Mouse (Mus musculus): Measurements from ENCODE around the gene Cdyl. TPM values are rescaled to one million over a fixed set of nuclear protein-coding genes. Genes with fewer than 3 reads are reported as not detected.
"Not testable (repeated sequence)": the region's sequence is repeated elsewhere in the genome, so short reads cannot be mapped to it uniquely, and the experiment has no call there.

The Cdyl gene
- total RNA-seq, 2 experiments from 2014 or later = 15.4 to 19.7 TPM

DNA sequence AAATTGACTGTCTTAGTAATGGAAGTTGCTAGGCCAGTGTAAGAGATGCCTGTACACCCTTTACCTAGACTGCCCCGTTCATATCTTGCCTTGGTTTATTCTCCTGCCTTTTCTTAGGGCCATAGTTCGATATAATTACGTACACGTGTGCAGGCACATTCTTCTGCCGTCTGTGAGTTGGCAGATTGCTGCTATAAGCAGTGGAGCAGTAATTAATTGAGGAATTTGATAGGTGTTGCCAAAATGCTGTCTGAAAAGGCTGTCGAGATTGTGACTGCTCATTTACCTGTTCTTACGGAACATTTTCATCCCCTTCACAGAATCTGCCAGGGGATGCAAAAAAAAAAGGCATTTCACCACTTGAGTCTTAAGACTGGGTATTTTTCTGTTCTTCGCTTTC is 163.2 kb downstream of the Cdyl start:
- no peak for ATAC-seq (ENCODE audit: poor library complexity, severe bottlenecking)

DNA sequence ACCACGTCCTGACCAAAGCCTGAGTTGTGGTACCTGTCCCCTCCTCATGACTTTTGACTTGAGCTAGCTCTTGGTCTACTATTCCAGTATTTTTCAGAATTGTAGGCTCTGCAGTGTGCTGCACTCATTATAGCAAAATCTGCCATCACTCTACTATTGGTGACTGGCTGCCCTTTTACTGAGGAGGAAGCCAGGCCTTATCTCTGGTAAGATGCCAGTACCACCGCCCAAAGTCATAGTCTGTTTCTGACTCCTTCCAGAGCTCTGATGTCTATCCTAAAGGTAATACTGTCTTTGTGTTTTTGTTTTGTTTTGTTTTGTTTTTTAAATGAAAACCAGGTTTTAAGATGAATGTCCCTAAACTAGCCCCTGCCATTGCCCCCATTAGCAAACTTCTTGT is 166.0 kb downstream of the Cdyl start:
- ATAC-seq (ENCODE audit: poor library complexity, severe bottlenecking) = no peak

- no peak for ATAC-seq (ENCODE audit: poor library complexity, severe bottlenecking)
Measured at GRCm38 (mm10) chr13:35832676-35833075, 173.0 kb downstream of the Cdyl start.

GRCm38 (mm10) chr13:35833941-35834340 is 174.3 kb downstream of the Cdyl start:
- no peak for ATAC-seq (ENCODE audit: poor library complexity, severe bottlenecking)

- ATAC-seq (ENCODE audit: poor library complexity, severe bottlenecking) = no peak
Measured at GRCm38 (mm10) chr13:35835669-35836068, 176.0 kb downstream of the Cdyl start.

GRCm38 (mm10) chr13:35836501-35836900 is 176.9 kb downstream of the Cdyl start:
- ATAC-seq (ENCODE audit: poor library complexity, severe bottlenecking) = not testable (repeated sequence)

DNA sequence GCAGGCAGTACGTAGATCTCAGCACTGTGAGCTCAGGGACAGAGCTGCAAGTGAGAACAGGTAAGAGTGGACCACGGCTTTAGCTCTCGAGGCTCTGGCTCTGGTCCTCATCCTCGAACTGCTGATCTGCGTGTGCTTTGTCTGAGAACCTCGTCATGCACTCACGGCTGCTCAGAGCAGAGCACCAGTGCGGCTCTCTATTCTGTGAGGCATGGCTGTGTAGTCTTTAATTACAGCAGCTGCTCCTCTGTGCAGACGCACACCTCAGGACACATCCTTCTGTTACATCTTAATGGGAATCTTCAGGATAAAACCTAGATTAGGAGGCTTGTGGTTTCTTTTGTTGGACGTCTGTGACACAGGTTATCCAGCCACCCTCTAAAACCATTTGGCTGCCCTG is 180.5 kb downstream of the Cdyl start:
- ATAC-seq (ENCODE audit: poor library complexity, severe bottlenecking) = no peak

GRCm38 (mm10) chr13:35843383-35843782 is 183.8 kb downstream of the Cdyl start:
- no peak for ATAC-seq (ENCODE audit: poor library complexity, severe bottlenecking)

GRCm38 (mm10) chr13:35845306-35845705 is 185.7 kb downstream of the Cdyl start:
- no peak for ATAC-seq (ENCODE audit: poor library complexity, severe bottlenecking)

DNA sequence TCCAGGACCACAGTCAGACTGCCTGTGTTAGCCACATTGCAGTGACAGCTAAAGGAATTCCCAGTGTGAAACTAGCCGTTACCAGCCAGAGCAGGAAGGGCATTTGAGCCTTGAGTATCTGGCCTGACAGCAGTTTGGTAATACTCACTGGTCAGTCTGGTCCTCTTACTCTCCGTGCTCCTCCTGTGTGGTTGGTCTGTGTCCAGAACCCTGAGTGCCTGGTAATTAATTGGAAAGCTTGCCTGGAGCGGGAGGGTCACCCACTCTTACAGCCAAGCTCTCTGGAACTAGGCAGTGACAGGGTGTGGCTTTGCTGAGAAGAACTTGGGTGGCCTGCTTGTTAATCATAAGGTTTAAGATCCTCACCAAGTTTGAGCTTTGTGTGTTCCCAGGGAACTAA is 189.1 kb downstream of the Cdyl start:
- no peak for ATAC-seq (ENCODE audit: poor library complexity, severe bottlenecking)

DNA sequence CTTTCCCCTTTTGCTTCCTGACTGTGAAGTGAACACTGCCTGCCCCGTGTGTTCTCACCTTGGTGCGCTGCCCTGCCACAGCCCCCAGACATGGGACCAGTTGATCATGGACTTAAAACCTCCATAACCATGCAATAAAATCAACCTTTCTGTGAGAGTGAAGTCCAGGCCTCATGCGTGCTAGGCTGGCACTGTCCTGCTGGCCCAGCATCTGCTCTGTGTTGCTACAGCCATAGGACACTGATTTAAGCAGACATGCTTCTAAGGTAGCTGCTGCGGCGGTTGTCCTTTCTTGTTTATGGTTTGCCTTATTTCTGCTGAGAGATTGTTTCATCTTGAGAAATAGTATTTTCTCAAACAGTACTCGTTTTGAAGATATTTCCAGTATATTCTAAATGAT is 191.9 kb downstream of the Cdyl start:
- no peak for ATAC-seq (ENCODE audit: poor library complexity, severe bottlenecking)

GRCm38 (mm10) chr13:35852851-35853575 is 193.4 kb downstream of the Cdyl start:
- no peak for ATAC-seq (ENCODE audit: poor library complexity, severe bottlenecking)

- ATAC-seq (ENCODE audit: poor library complexity, severe bottlenecking) = no peak
Measured at GRCm38 (mm10) chr13:35857486-35857885, 197.9 kb downstream of the Cdyl start.

GRCm38 (mm10) chr13:35860916-35861315 is 201.3 kb downstream of the Cdyl start:
- ATAC-seq (ENCODE audit: poor library complexity, severe bottlenecking) = no peak

GRCm38 (mm10) chr13:35870659-35871058 is 211.0 kb downstream of the Cdyl start:
- ATAC-seq (ENCODE audit: poor library complexity, severe bottlenecking) = 0 out of 2 replicates have a peak, but pooled peaks have one; percentile 21

DNA sequence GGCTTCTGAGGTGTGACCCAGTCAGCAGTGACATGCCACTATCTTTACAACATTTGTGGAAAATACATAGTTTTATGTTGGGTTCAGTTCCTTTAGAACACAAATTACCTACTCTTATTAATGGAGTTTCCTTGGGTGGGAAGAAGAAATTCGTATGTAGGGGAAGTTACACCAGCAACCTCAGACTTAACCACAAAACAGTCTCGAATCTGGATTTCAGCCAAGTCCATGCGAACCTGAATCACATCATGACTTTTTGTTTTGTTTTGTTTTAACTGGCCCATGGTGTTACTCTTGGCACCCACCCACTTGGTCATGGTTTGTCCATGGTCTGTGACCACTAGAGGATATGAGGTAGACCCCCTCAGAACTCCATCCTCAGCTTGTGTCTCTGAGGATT is 211.5 kb downstream of the Cdyl start:
- peak; percentile 67 for ATAC-seq (ENCODE audit: poor library complexity, severe bottlenecking)

- ATAC-seq (ENCODE audit: poor library complexity, severe bottlenecking) = no peak
Measured at GRCm38 (mm10) chr13:35875396-35875795, 215.8 kb downstream of the Cdyl start.

- ATAC-seq (ENCODE audit: poor library complexity, severe bottlenecking) = no peak
Measured at GRCm38 (mm10) chr13:35878282-35878681, 218.6 kb downstream of the Cdyl start.

GRCm38 (mm10) chr13:35879068-35879467 is 219.4 kb downstream of the Cdyl start:
- ATAC-seq (ENCODE audit: poor library complexity, severe bottlenecking) = no peak

GRCm38 (mm10) chr13:35879519-35879918 is 219.9 kb downstream of the Cdyl start:
- ATAC-seq (ENCODE audit: poor library complexity, severe bottlenecking) = no peak

DNA sequence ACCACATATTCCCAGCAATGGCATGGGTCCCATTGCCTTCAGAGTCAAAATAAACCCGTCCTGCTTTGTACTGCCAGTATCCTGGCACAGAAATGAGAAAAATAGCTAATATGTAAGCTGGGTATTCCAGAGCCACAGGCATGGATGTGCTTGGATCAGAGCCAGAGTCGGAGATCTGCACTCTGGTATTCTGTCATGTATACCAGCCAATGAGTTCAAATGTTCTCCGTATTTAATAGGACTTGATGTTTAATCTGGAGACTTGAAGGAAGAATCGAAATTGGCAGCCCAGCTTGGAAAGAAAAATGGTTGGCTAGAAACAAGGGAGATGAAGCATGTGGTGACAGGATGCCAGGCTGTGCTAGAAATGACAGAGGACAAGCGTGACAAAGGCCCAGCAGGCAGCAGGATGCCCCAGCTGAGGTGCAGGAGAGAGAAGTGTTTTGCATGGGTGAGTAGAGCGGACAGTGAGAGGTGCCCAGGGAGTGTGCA is 221.0 kb downstream of the Cdyl start:
- ATAC-seq (ENCODE audit: poor library complexity, severe bottlenecking) = no peak

DNA sequence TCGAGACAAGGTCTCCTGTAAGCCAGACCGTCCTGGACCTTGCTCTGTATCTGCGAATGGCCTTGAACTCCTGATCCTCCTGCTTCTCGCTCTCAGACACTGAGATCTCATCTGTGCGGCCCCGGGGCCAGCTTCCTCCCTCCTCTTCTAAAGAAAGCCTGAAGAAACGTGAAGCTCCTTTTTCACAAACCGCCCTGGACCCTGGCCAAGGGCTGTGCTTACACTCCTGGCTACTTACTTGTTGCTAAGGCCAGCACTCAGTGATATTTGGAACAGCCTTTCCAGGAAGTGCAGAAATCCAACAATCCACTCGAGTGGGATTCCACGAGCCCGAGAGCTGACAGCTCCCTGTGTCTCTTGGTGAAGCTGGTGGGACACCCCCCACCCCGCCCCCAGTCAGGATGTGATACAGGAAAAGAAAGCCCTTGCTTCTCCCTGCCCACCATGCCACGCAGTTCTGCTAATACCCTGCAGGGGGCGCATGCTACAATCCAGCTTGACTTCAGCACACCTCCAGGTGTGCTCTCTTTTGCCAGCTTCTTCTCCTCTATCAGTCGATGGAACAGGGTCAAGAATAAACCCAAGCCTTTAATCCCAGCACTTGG is 226.6 kb downstream of the Cdyl start:
- peak; percentile 64; the same call in 1 of the 2 replicates for ATAC-seq (ENCODE audit: poor library complexity, severe bottlenecking)
